Mouse (Mus musculus) hindbrain, embryonic 13.5 days (tissue): ENCODE data around the gene Trpm3. TPM values are rescaled to one million over a fixed set of nuclear protein-coding genes. Genes with fewer than 3 reads are reported as not detected.

Experiments used
- ATAC-seq: fragments of 200-750 bp; cut with Nextera tagmentation; 2 replicates; pipeline ENCODE4 v1.8.0; 2017; ENCODE audit warnings: moderate TSS enrichment; ENCODE audit not compliant: low FRiP score
- H3K27ac ChIP-seq: fragments of 300-500 bp; sonication (generic); 2 replicates; pipeline ENCODE4 v1.5.1; 2015; ENCODE audit warnings: inconsistent platforms, mild to moderate bottlenecking, moderate library complexity
- H3K27me3 ChIP-seq: fragments of 300-500 bp; sonication (generic); 2 replicates; pipeline ENCODE4 v1.6.1; 2015; ENCODE audit warnings: mild to moderate bottlenecking, inconsistent platforms
- H3K36me3 ChIP-seq: fragments of 300-500 bp; sonication (generic); 2 replicates; pipeline ENCODE4 v1.6.1; 2015; ENCODE audit warnings: mild to moderate bottlenecking, inconsistent platforms
- H3K4me1 ChIP-seq: fragments of 300-500 bp; sonication (generic); replicated peaks from 2 replicates; pipeline ENCODE4 v1.6.1; 2015; ENCODE audit warnings: inconsistent platforms
- H3K4me2 ChIP-seq: fragments of 300-500 bp; sonication (generic); 2 replicates; pipeline ENCODE4 v1.6.1; 2015; ENCODE audit warnings: inconsistent platforms, mild to moderate bottlenecking, moderate library complexity
- H3K4me3 ChIP-seq: fragments of 300-500 bp; sonication (generic); 2 replicates; pipeline ENCODE4 v1.5.1; 2015; ENCODE audit warnings: mild to moderate bottlenecking, inconsistent platforms
- H3K9ac ChIP-seq: fragments of 300-500 bp; sonication (generic); 2 replicates; pipeline ENCODE4 v1.6.1; 2015; ENCODE audit warnings: mild to moderate bottlenecking, inconsistent platforms
- H3K9me3 ChIP-seq: fragments of 300-500 bp; sonication (generic); 2 replicates; pipeline ENCODE4 v1.6.1; 2016; ENCODE audit warnings: inconsistent platforms
- WGBS: fragments of 180-500 bp; shearing (Covaris S2); methylation state at CpG from one replicate; pipeline ENCODE4 v1.1.7; 2015; 5-methylcytosine and 5-hydroxymethylcytosine counted together
- polyA plus RNA-seq: library from polyadenylated mRNA; unstranded; fragments of >200 nt; fragmentation: Nextera tagmentation; extraction: Ambion mirVana; gene quantifications from 2 replicates; pipeline ENCODE4 v1.2.1, GENCODE M21; 2015

Trpm3 gene
- polyA plus RNA-seq, 1 experiment from 2014 or later, result 33.2 TPM

- H3K27me3 ChIP-seq, result peaks cover 11% of the 10 kb centered on the region; the same call in 1 of the 2 replicates
- no peaks in the 10 kb centered on the region for H3K9me3 ChIP-seq
- H3K4me1 ChIP-seq, result peaks cover 17% of the 10 kb centered on the region
- no peak overlapping the region for H3K9ac ChIP-seq
- no peaks in the 10 kb centered on the region for H3K36me3 ChIP-seq
- no peak overlapping the region for H3K27ac ChIP-seq
- no peak overlapping the region for H3K4me3 ChIP-seq
- WGBS, result 25% methylated on average over 5 of the region's 5 CpGs
- ATAC-seq, result no peak
- H3K4me2 ChIP-seq, result no peak overlapping the region
Observed at GRCm38 (mm10) chr19:22552179-22552578, 413.3 kb downstream of the Trpm3 start.

GRCm38 (mm10) chr19:22554421-22554941, 415.6 kb downstream of the Trpm3 start:
- WGBS, result 1% methylated on average over 7 of the region's 7 CpGs
- peak; percentile 77; the same call in 1 of the 2 replicates for ATAC-seq
- no peak overlapping the region for H3K9ac ChIP-seq

DNA sequence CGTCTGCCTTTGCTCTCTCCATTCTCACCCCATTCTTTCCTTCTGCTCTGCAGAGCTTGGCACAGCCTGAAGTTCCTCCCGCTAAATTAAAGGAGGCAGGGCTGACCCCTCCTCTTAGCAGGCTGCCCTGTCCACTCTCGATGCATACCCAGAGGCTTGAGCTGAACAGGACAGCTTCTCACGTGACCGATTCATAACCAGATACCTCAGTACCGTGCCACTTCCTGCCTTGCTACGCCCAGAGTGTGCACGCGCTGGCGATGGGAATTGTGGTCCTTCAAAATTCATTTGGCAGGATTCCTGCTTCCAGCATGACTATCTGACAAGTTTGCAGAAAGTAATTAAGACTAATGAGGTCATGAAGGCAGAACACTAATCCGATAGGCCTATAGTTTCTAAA, 433.6 kb downstream of the Trpm3 start:
- H3K27ac ChIP-seq, result no peak overlapping the region
- no peak overlapping the region for H3K4me2 ChIP-seq
- ATAC-seq, result no peak
- no peaks in the 10 kb centered on the region for H3K4me1 ChIP-seq
- no peak overlapping the region for H3K9ac ChIP-seq
- WGBS, result 65% methylated on average over 11 of the region's 11 CpGs
- H3K9me3 ChIP-seq, result no peaks in the 10 kb centered on the region
- H3K27me3 ChIP-seq, result no peaks in the 10 kb centered on the region
- H3K36me3 ChIP-seq, result no peaks in the 10 kb centered on the region
- no peak overlapping the region for H3K4me3 ChIP-seq

More at GRCm38 (mm10) chr19:22554421-22554941, 415.6 kb downstream of the Trpm3 start:
- no peaks in the 10 kb centered on the region for H3K9me3 ChIP-seq
- no peak overlapping the region for H3K4me3 ChIP-seq
- H3K27me3 ChIP-seq, result peaks cover 11% of the 10 kb centered on the region; the same call in 1 of the 2 replicates
- peaks cover 17% of the 10 kb centered on the region for H3K4me1 ChIP-seq
- H3K4me2 ChIP-seq, result peak overlapping the region; percentile 39
- 0 out of 2 replicates have a peak overlapping the region, but pooled peaks have one; percentile 10 for H3K27ac ChIP-seq
- no peaks in the 10 kb centered on the region for H3K36me3 ChIP-seq

- Histone ChIP-seq H3K27ac (no peak overlapping the region), H3K4me2 (no peak overlapping the region), H3K4me1 (no peaks in the 10 kb centered on the region), H3K4me3 (no peak overlapping the region), H3K9ac (no peak overlapping the region), H3K27me3 (no peaks in the 10 kb centered on the region), H3K36me3 (no peaks in the 10 kb centered on the region), H3K9me3 (no peaks in the 10 kb centered on the region)
- no peak for ATAC-seq
- 88% methylated on average over 2 of the region's 2 CpGs for WGBS
Observed at GRCm38 (mm10) chr19:22572849-22573248, 434.0 kb downstream of the Trpm3 start.

- Histone ChIP-seq H3K4me1 (no peaks in the 10 kb centered on the region), H3K4me2 (no peak overlapping the region), H3K27me3 (no peaks in the 10 kb centered on the region), H3K4me3 (no peak overlapping the region), H3K27ac (no peak overlapping the region), H3K9ac (no peak overlapping the region), H3K36me3 (no peaks in the 10 kb centered on the region), H3K9me3 (no peaks in the 10 kb centered on the region)
- 76% methylated on average over 4 of the region's 4 CpGs for WGBS
- ATAC-seq, result no peak
Observed at GRCm38 (mm10) chr19:22582120-22582745, 443.4 kb downstream of the Trpm3 start.

GRCm38 (mm10) chr19:22594492-22594891, 455.6 kb downstream of the Trpm3 start:
- H3K4me1 ChIP-seq, result no peaks in the 10 kb centered on the region

DNA sequence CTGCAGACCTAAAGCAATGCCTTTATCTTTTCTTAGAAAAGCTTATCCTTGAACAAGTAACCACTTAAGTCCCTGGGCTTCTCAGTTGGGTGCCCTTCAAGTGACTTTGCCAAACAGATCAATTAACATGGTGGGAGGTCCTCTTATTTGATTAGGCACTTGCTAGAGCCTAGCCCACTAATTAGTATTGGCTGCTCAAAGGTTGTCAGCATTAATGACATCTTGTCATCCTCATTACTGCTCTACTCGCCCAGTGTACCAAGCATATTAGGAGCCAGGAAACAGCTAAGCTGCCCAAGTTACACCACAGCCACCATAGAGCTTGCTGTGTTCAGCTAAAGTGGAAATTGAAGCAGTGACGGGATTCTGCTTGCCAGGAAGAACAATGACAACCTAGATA, 456.4 kb downstream of the Trpm3 start:
- Histone ChIP-seq H3K4me1 (no peaks in the 10 kb centered on the region), H3K4me2 (no peak overlapping the region), H3K9me3 (no peaks in the 10 kb centered on the region), H3K36me3 (no peaks in the 10 kb centered on the region), H3K27me3 (no peaks in the 10 kb centered on the region), H3K9ac (no peak overlapping the region), H3K27ac (no peak overlapping the region), H3K4me3 (no peak overlapping the region)
- 61% methylated on average over 2 of the region's 2 CpGs for WGBS
- ATAC-seq, result no peak

More at GRCm38 (mm10) chr19:22594492-22594891, 455.6 kb downstream of the Trpm3 start:
- H3K9ac ChIP-seq, result no peak overlapping the region
- H3K9me3 ChIP-seq, result no peaks in the 10 kb centered on the region
- 88% methylated on average over 3 of the region's 3 CpGs for WGBS
- no peaks in the 10 kb centered on the region for H3K36me3 ChIP-seq
- ATAC-seq, result no peak
- no peak overlapping the region for H3K27ac ChIP-seq
- H3K27me3 ChIP-seq, result no peaks in the 10 kb centered on the region
- no peak overlapping the region for H3K4me3 ChIP-seq
- H3K4me2 ChIP-seq, result no peak overlapping the region

DNA sequence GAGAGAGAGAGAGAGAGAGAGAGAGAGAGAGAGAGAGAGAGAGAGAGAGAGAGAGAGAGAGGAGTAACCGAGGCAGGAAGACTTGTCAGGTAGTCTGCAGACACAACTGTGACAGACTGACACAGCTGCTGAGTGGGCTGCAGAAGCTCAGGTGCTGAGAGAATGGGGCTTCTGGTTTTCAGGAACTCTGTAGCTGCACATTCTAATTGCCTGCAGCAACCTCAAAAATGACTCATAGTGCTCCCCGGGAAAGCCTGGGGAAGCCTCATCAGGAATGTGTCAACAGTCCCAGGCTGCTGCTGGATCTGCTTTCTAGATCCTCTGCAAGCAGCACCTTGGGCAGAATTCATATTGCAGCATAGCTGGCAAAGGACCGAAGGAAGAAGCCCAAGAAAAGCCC, 457.9 kb downstream of the Trpm3 start:
- H3K27ac ChIP-seq, result no peak overlapping the region
- H3K36me3 ChIP-seq, result no peaks in the 10 kb centered on the region
- H3K27me3 ChIP-seq, result no peaks in the 10 kb centered on the region
- H3K4me1 ChIP-seq, result no peaks in the 10 kb centered on the region
- no peak for ATAC-seq
- H3K4me3 ChIP-seq, result no peak overlapping the region
- no peak overlapping the region for H3K4me2 ChIP-seq
- H3K9me3 ChIP-seq, result no peaks in the 10 kb centered on the region
- H3K9ac ChIP-seq, result no peak overlapping the region
- WGBS, result 67% methylated on average over 3 of the region's 3 CpGs

GRCm38 (mm10) chr19:22604322-22604721, 465.5 kb downstream of the Trpm3 start:
- no peaks in the 10 kb centered on the region for H3K9me3 ChIP-seq
- H3K27ac ChIP-seq, result no peak overlapping the region
- no peaks in the 10 kb centered on the region for H3K36me3 ChIP-seq
- no peak overlapping the region for H3K4me2 ChIP-seq
- H3K9ac ChIP-seq, result no peak overlapping the region
- 39% methylated on average over 4 of the region's 4 CpGs for WGBS
- no peak overlapping the region for H3K4me3 ChIP-seq
- H3K4me1 ChIP-seq, result no peaks in the 10 kb centered on the region
- no peak for ATAC-seq
- H3K27me3 ChIP-seq, result no peaks in the 10 kb centered on the region

- Histone ChIP-seq H3K4me3 (no peak overlapping the region), H3K27ac (no peak overlapping the region), H3K36me3 (no peaks in the 10 kb centered on the region), H3K4me1 (no peaks in the 10 kb centered on the region), H3K9ac (no peak overlapping the region), H3K9me3 (no peaks in the 10 kb centered on the region), H3K27me3 (no peaks in the 10 kb centered on the region), H3K4me2 (no peak overlapping the region)
- no peak for ATAC-seq
- WGBS, result 73% methylated on average over 5 of the region's 5 CpGs
Observed at GRCm38 (mm10) chr19:22607985-22608684, 469.3 kb downstream of the Trpm3 start.

DNA sequence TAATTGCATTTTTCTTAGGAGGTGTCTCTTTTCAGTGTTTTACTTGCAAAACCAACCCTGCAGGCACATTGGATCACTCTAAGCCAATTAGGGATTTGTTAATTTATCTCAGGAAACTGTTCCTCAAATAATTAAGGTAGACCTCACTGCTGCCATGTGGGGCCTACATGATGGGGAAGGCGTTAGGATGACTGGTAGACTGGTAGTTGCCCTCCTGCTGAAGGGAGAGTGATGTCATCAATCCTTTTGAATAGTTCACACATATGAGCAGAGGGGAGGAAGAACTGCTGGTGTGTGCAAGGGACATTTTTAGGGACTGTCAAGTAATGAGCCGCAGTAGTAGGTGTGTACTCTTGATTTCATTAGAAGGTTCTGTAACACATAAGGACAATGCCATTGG, 472.8 kb downstream of the Trpm3 start:
- H3K4me3 ChIP-seq, result no peak overlapping the region
- no peak overlapping the region for H3K9ac ChIP-seq
- no peak overlapping the region for H3K27ac ChIP-seq
- H3K9me3 ChIP-seq, result no peaks in the 10 kb centered on the region
- peak; percentile 24; the same call in 1 of the 2 replicates for ATAC-seq
- no peaks in the 10 kb centered on the region for H3K36me3 ChIP-seq
- H3K27me3 ChIP-seq, result no peaks in the 10 kb centered on the region
- H3K4me2 ChIP-seq, result no peak overlapping the region
- 88% methylated on average over 2 of the region's 2 CpGs for WGBS
- H3K4me1 ChIP-seq, result no peaks in the 10 kb centered on the region

GRCm38 (mm10) chr19:22615367-22615766, 476.5 kb downstream of the Trpm3 start:
- H3K9ac ChIP-seq, result no peak overlapping the region
- 90% methylated on average over 6 of the region's 6 CpGs for WGBS
- H3K36me3 ChIP-seq, result no peaks in the 10 kb centered on the region
- no peak overlapping the region for H3K4me3 ChIP-seq
- H3K27ac ChIP-seq, result no peak overlapping the region
- no peak overlapping the region for H3K4me2 ChIP-seq
- H3K4me1 ChIP-seq, result no peaks in the 10 kb centered on the region
- H3K27me3 ChIP-seq, result no peaks in the 10 kb centered on the region
- peaks cover 10% of the 10 kb centered on the region for H3K9me3 ChIP-seq
- ATAC-seq, result no peak
